Mouse (Mus musculus) heart, embryonic 12.5 days (tissue): Measurements from ENCODE around the gene Acin1. TPM values are rescaled to one million over a fixed set of nuclear protein-coding genes. Genes with fewer than 3 reads are reported as not detected.

Experiments used
- ATAC-seq: fragments of 200-750 bp; cut with Nextera tagmentation; 2 replicates; pipeline ENCODE4 v1.8.0; 2017; ENCODE audit warnings: moderate TSS enrichment, moderate library complexity; ENCODE audit not compliant: insufficient number of reproducible peaks, low FRiP score
- H3K27ac ChIP-seq: fragments of 300-500 bp; sonication (generic); 2 replicates; pipeline ENCODE4 v1.5.1; 2016; ENCODE audit warnings: mild to moderate bottlenecking, moderate library complexity; ENCODE audit not compliant: poor library complexity, severe bottlenecking
- H3K27me3 ChIP-seq: fragments of 300-500 bp; sonication (generic); replicated peaks from 2 replicates; pipeline ENCODE4 v1.6.1; 2016; ENCODE audit warnings: mild to moderate bottlenecking, moderate library complexity
- H3K36me3 ChIP-seq: fragments of 300-500 bp; sonication (generic); 2 replicates; pipeline ENCODE4 v1.6.1; 2016; ENCODE audit warnings: mild to moderate bottlenecking, moderate library complexity
- H3K4me1 ChIP-seq: fragments of 300-500 bp; sonication (generic); replicated peaks from 2 replicates; pipeline ENCODE4 v1.6.1; 2016; ENCODE audit warnings: mild to moderate bottlenecking
- H3K4me2 ChIP-seq: fragments of 300-500 bp; sonication (generic); 2 replicates; pipeline ENCODE4 v1.6.1; 2016; ENCODE audit warnings: mild to moderate bottlenecking, moderate library complexity
- H3K4me3 ChIP-seq: fragments of 300-500 bp; sonication (generic); 2 replicates; pipeline ENCODE4 v1.5.1; 2016; ENCODE audit warnings: mild to moderate bottlenecking
- H3K9ac ChIP-seq: fragments of 300-500 bp; sonication (generic); 2 replicates; pipeline ENCODE4 v1.6.1; 2016; ENCODE audit warnings: mild to moderate bottlenecking, moderate library complexity
- H3K9me3 ChIP-seq: fragments of 300-500 bp; sonication (generic); replicated peaks from 2 replicates; pipeline ENCODE4 v1.6.1; 2016; ENCODE audit warnings: mild to moderate bottlenecking, moderate library complexity
- WGBS: fragments of 180-500 bp; shearing (Covaris S2); methylation state at CpG from one replicate; pipeline ENCODE4 v1.1.7; 2016; 5-methylcytosine and 5-hydroxymethylcytosine counted together
- polyA plus RNA-seq: library from polyadenylated mRNA; unstranded; fragments of >200 nt; fragmentation: Nextera tagmentation; extraction: Ambion mirVana; gene quantifications from 2 replicates; pipeline ENCODE4 v1.2.1, GENCODE M21; 2016

Acin1 gene
- polyA plus RNA-seq, 1 experiment from 2014 or later: 85.1 TPM

GRCm38 (mm10) chr14:54698733-54699132 is 12.0 kb upstream of the Acin1 start, which contains the start of gene Gm29776:
TSS of gene Gm29776 (minus strand) at chr14:54698833.
- 56% methylated on average over 4 of the region's 4 CpGs for WGBS
- no peak for ATAC-seq
- H3K9ac ChIP-seq: no peak within 1 kb of the TSS
- H3K36me3 ChIP-seq: peaks cover 3% of the 10 kb centered on the region
- no peak within 1 kb of the TSS for H3K4me3 ChIP-seq
- no peaks in the 10 kb centered on the region for H3K9me3 ChIP-seq
- no peak within 1 kb of the TSS for H3K4me2 ChIP-seq
- no peak within 1 kb of the TSS for H3K27ac ChIP-seq
- peaks cover 11% of the 10 kb centered on the region; the same call in 1 of the 2 replicates for H3K4me1 ChIP-seq
- H3K27me3 ChIP-seq: 0 out of 2 replicates have a peak, but pooled peaks cover 9% of the 10 kb centered on the region

GRCm38 (mm10) chr14:54696752-54697151 is 10.0 kb upstream of the Acin1 start:
- 76% methylated on average over 4 of the region's 4 CpGs for WGBS
- H3K4me2 ChIP-seq: no peak overlapping the region
- H3K4me1 ChIP-seq: peaks cover 11% of the 10 kb centered on the region; the same call in 1 of the 2 replicates
- H3K4me3 ChIP-seq: no peak overlapping the region
- H3K27ac ChIP-seq: no peak overlapping the region
- ATAC-seq: no peak
- H3K9me3 ChIP-seq: no peaks in the 10 kb centered on the region
- peaks cover 18% of the 10 kb centered on the region for H3K36me3 ChIP-seq
- 0 out of 2 replicates have a peak, but pooled peaks cover 4% of the 10 kb centered on the region for H3K27me3 ChIP-seq
- H3K9ac ChIP-seq: no peak overlapping the region

GRCm38 (mm10) chr14:54695042-54695441 is 8.3 kb upstream of the Acin1 start:
- no peak for ATAC-seq

GRCm38 (mm10) chr14:54687251-54687650 is 520 bp upstream of the Acin1 start:
- Histone ChIP-seq H3K4me3 (peak overlapping the region; percentile 97), H3K4me1 (peaks cover 19% of the 10 kb centered on the region), H3K36me3 (peaks cover 36% of the 10 kb centered on the region), H3K9ac (peak overlapping the region; percentile 87), H3K9me3 (no peaks in the 10 kb centered on the region), H3K27ac (peak overlapping the region; percentile 99), H3K4me2 (peak overlapping the region; percentile 96), H3K27me3 (no peaks in the 10 kb centered on the region)
- WGBS: 6% methylated on average over 8 of the region's 8 CpGs
- ATAC-seq: no peak

More at GRCm38 (mm10) chr14:54695042-54695441, 8.3 kb upstream of the Acin1 start:
- no peaks in the 10 kb centered on the region for H3K9me3 ChIP-seq
- no peak overlapping the region for H3K27ac ChIP-seq
- H3K4me2 ChIP-seq: no peak overlapping the region
- 50% methylated on average over 6 of the region's 6 CpGs for WGBS
- peaks cover 28% of the 10 kb centered on the region for H3K36me3 ChIP-seq
- H3K4me1 ChIP-seq: 0 out of 2 replicates have a peak, but pooled peaks cover 4% of the 10 kb centered on the region
- no peak overlapping the region for H3K4me3 ChIP-seq
- 0 out of 2 replicates have a peak, but pooled peaks cover 4% of the 10 kb centered on the region for H3K27me3 ChIP-seq
- no peak overlapping the region for H3K9ac ChIP-seq

GRCm38 (mm10) chr14:54686063-54686521 is 639 bp downstream of the Acin1 start, which contains the start of gene 1700123O20Rik:
TSS of gene 1700123O20Rik (plus strand) at chr14:54686216.
- H3K36me3 ChIP-seq: peaks cover 41% of the 10 kb centered on the region
- peak within 1 kb of the TSS; percentile 97 for H3K9ac ChIP-seq
- peak within 1 kb of the TSS; percentile 96 for H3K4me2 ChIP-seq
- H3K27ac ChIP-seq: peak within 1 kb of the TSS; percentile 99
- peaks cover 19% of the 10 kb centered on the region for H3K4me1 ChIP-seq
- H3K4me3 ChIP-seq: peak within 1 kb of the TSS; percentile 97
- WGBS: 0% methylated on average over 41 of the region's 41 CpGs
- no peaks in the 10 kb centered on the region for H3K9me3 ChIP-seq
- H3K27me3 ChIP-seq: no peaks in the 10 kb centered on the region
- peak; percentile 87 for ATAC-seq

- Histone ChIP-seq H3K27ac (peak overlapping the region; percentile 99), H3K9ac (peak overlapping the region; percentile 97), H3K9me3 (no peaks in the 10 kb centered on the region), H3K36me3 (peaks cover 36% of the 10 kb centered on the region), H3K4me2 (peak overlapping the region; percentile 96), H3K4me1 (peaks cover 19% of the 10 kb centered on the region), H3K27me3 (no peaks in the 10 kb centered on the region), H3K4me3 (peak overlapping the region; percentile 97)
- WGBS: 13% methylated on average over 8 of the region's 8 CpGs
- ATAC-seq: no peak
Observed at GRCm38 (mm10) chr14:54685471-54685870, 1.3 kb downstream of the Acin1 start.

GRCm38 (mm10) chr14:54682396-54682795 is 4.3 kb downstream of the Acin1 start:
- Histone ChIP-seq H3K27me3 (no peaks in the 10 kb centered on the region), H3K4me2 (no peak overlapping the region), H3K9ac (no peak overlapping the region), H3K27ac (no peak overlapping the region), H3K36me3 (peaks cover 48% of the 10 kb centered on the region), H3K9me3 (no peaks in the 10 kb centered on the region), H3K4me1 (peaks cover 6% of the 10 kb centered on the region; the same call in 1 of the 2 replicates), H3K4me3 (no peak overlapping the region)
- no peak for ATAC-seq
- WGBS: 90% methylated on average over 3 of the region's 3 CpGs

- 0 out of 2 replicates have a peak, but pooled peaks cover 6% of the 10 kb centered on the region for H3K4me1 ChIP-seq
- peaks cover 75% of the 10 kb centered on the region for H3K36me3 ChIP-seq
- H3K9ac ChIP-seq: no peak overlapping the region
- ATAC-seq: no peak
- H3K27ac ChIP-seq: no peak overlapping the region
- 89% methylated on average over 16 of the region's 16 CpGs for WGBS
- no peak overlapping the region for H3K4me2 ChIP-seq
- no peaks in the 10 kb centered on the region for H3K27me3 ChIP-seq
- no peaks in the 10 kb centered on the region for H3K9me3 ChIP-seq
- H3K4me3 ChIP-seq: no peak overlapping the region
Observed at GRCm38 (mm10) chr14:54678657-54679304, 8.0 kb downstream of the Acin1 start.

GRCm38 (mm10) chr14:54676290-54676689 is 10.4 kb downstream of the Acin1 start:
- peak overlapping the region; percentile 12; the same call in 1 of the 2 replicates for H3K9ac ChIP-seq

GRCm38 (mm10) chr14:54674317-54674716 is 12.4 kb downstream of the Acin1 start:
- Histone ChIP-seq H3K27ac (no peak overlapping the region), H3K36me3 (peaks cover 76% of the 10 kb centered on the region)

More at GRCm38 (mm10) chr14:54676290-54676689, 10.4 kb downstream of the Acin1 start:
- Histone ChIP-seq H3K4me1 (no peaks in the 10 kb centered on the region), H3K27me3 (no peaks in the 10 kb centered on the region), H3K36me3 (peaks cover 81% of the 10 kb centered on the region), H3K27ac (no peak overlapping the region), H3K4me2 (no peak overlapping the region), H3K9me3 (no peaks in the 10 kb centered on the region), H3K4me3 (no peak overlapping the region)
- ATAC-seq: no peak
- WGBS: 83% methylated on average over 5 of the region's 5 CpGs

GRCm38 (mm10) chr14:54669381-54669780 is 17.4 kb downstream of the Acin1 start:
- H3K27ac ChIP-seq: no peak overlapping the region
- H3K4me3 ChIP-seq: no peak overlapping the region
- WGBS: 79% methylated on average over 4 of the region's 4 CpGs
- H3K36me3 ChIP-seq: peaks cover 79% of the 10 kb centered on the region
- no peaks in the 10 kb centered on the region for H3K4me1 ChIP-seq
- no peaks in the 10 kb centered on the region for H3K27me3 ChIP-seq
- no peak overlapping the region for H3K9ac ChIP-seq
- ATAC-seq: no peak
- no peak overlapping the region for H3K4me2 ChIP-seq
- no peaks in the 10 kb centered on the region for H3K9me3 ChIP-seq

More at GRCm38 (mm10) chr14:54674317-54674716, 12.4 kb downstream of the Acin1 start:
- H3K4me3 ChIP-seq: no peak overlapping the region
- ATAC-seq: no peak
- no peaks in the 10 kb centered on the region for H3K9me3 ChIP-seq
- 71% methylated on average over 2 of the region's 2 CpGs for WGBS
- H3K9ac ChIP-seq: no peak overlapping the region
- H3K4me1 ChIP-seq: no peaks in the 10 kb centered on the region
- no peak overlapping the region for H3K4me2 ChIP-seq
- H3K27me3 ChIP-seq: no peaks in the 10 kb centered on the region
